Mouse (Mus musculus): ENCODE data around the gene 1700010B08Rik. TPM values are rescaled to one million over a fixed set of nuclear protein-coding genes. Genes with fewer than 3 reads are reported as not detected.

1700010B08Rik gene
- polyA plus RNA-seq (2012; ENCODE audit: low replicate concordance) = not detected in 2 replicates

DNA sequence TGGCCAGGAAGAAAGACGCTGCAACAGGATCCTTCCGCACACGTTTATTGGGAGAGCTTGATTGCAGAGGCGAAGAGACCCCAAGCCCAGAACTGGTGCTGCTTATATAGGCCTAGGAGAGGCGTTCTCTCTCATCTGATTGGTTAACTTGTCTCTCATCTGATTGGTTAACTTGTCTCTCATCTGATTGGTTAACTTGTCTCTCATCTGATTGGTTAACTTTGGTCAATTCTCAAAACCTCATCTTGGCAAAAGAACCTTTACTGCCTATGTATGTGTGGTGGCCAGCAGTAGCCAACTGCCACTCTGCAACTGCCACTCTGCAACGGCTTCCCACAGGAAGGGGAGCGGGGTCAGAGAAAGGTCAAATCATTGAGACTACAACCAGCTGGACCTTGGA lies at the start of gene 1700010B08Rik:
1700010B08Rik (plus strand) TSS at position 301 of the 400 bp plus-strand sequence.

GRCm38 (mm10) chr2:173737222-173737989 lies 18.2 kb downstream of the 1700010B08Rik start, which contains the start of gene Vapb:
Gene Vapb, plus strand, starts transcription at chr2:173737511.

Other genes with a start within 250 kb of the 1700010B08Rik start
- not detected in 2 replicates for gene 1700021F07Rik, start 196.8 kb upstream of the 1700010B08Rik start, polyA plus RNA-seq (2012; ENCODE audit: low replicate concordance)
- not detected in 2 replicates for gene Ankrd60, start 141.1 kb upstream of the 1700010B08Rik start, polyA plus RNA-seq (2012; ENCODE audit: low replicate concordance)
- gene Rab22a, start 59.7 kb upstream of the 1700010B08Rik start, polyA plus RNA-seq (2012; ENCODE audit: low replicate concordance) = 14.0 and 40.5 TPM in 2 replicates
- 19.9 and 20.8 TPM in 2 replicates for gene Vapb, start 18.1 kb downstream of the 1700010B08Rik start, polyA plus RNA-seq (2012; ENCODE audit: low replicate concordance)

Data from hematopoietic multipotent progenitor cell, adult 10-12 weeks (in vitro differentiated cells).